25 mouse cellular contexts compared by ENCODE assay signal in genomic region chr1:155596576-155596975, GRCm38 (mm10). TPM values are rescaled to one million over a fixed set of nuclear protein-coding genes. Genes with fewer than 3 reads are reported as not detected.
DNase-seq lines count a peak whose midpoint lies in the region; ATAC-seq and TF ChIP-seq lines count a peak whose summit lies in the region.
"Had no signal": no experiment of that assay in that cellular context is flagged by ENCODE, and none has a peak within 500 bp of the region (broad histone marks: within the 10 kb centered on the region; RNA-seq: fewer than 3 reads in every experiment).

No protein-coding gene starts in this region.

- 94% methylated on average over 3 of the region's 3 CpGs for WGBS in kidney, embryonic 15.5 days
- 56% methylated on average over 3 of the region's 3 CpGs for WGBS in liver, adult 2 months
- 88% methylated on average over 3 of the region's 3 CpGs for WGBS in liver, embryonic 11.5 days

- no peaks in the 10 kb centered on the region for H3K27me3 ChIP-seq in kidney, embryonic 15.5 days
- no peaks in the 10 kb centered on the region for H3K27me3 ChIP-seq in liver, adult 2 months (ENCODE audit: control insufficient read depth, insufficient read depth, low read length)
- no peaks in the 10 kb centered on the region for H3K27me3 ChIP-seq in liver, embryonic 11.5 days (replicated peaks; ENCODE audit: control insufficient read depth, insufficient read depth, low read length)
- H3K27me3 ChIP-seq: CH12.LX; embryonic facial prominence, embryonic 12.5 days; forebrain, embryonic 13.5 days; forebrain, embryonic 15.5 days; Patski had no signal

- ATAC-seq in kidney, embryonic 15.5 days (replicated peaks; ENCODE audit: low FRiP score): no peak
- no peak for ATAC-seq in liver, embryonic 11.5 days (replicated peaks; ENCODE audit: low FRiP score)
- ATAC-seq: activated CD4-positive, CD25-positive, alpha-beta regulatory T cell, adult 4 months; CD4-positive, CD25-positive, alpha-beta regulatory T cell, adult 4 months; forebrain, embryonic 13.5 days; forebrain, embryonic 15.5 days; forebrain, postnatal 0 days; Patski had no signal

- H3K27ac ChIP-seq in kidney, embryonic 15.5 days: no peak overlapping the region
- H3K27ac ChIP-seq in liver, adult 2 months (replicated peaks; ENCODE audit: insufficient read depth, low read depth, low read length): no peak overlapping the region
- H3K27ac ChIP-seq in liver, embryonic 11.5 days (ENCODE audit: low read depth, low read length): no peak overlapping the region
- H3K27ac ChIP-seq: embryonic facial prominence, embryonic 10.5 days; embryonic facial prominence, embryonic 12.5 days; forebrain, embryonic 13.5 days; forebrain, embryonic 15.5 days had no signal

- peak; percentile 11 for DNase-seq in kidney, adult 11 months
- DNase-seq in kidney, postnatal 25 days: no peak
- DNase-seq in kidney, adult 8-10 months: peak; percentile 7 to 43
- peak; percentile 49 for DNase-seq in liver, adult 2 months (ENCODE audit: extremely low read depth, low read depth, low spot score)
- no peak for DNase-seq in liver, embryonic 11.5 days (ENCODE audit: low spot score)
- DNase-seq: adrenal gland, adult 2 months; adrenal gland, postnatal 10 days; adrenal gland, postnatal 25 days; B cell, adult 2 months; cerebellum, adult 11 months; cerebellum, adult 18-20 months; cerebellum, adult 8-10 months; cerebellum, postnatal 10 days; cerebellum, postnatal 25 days; forebrain, postnatal 0 days had no signal

- H3K4me3 ChIP-seq in kidney, embryonic 15.5 days (replicated peaks): no peak overlapping the region
- no peak overlapping the region for H3K4me3 ChIP-seq in liver, adult 2 months (ENCODE audit: insufficient read depth, low read depth, low read length)
- H3K4me3 ChIP-seq in liver, embryonic 11.5 days (ENCODE audit: low read depth, low read length): no peak overlapping the region
- H3K4me3 ChIP-seq: embryonic facial prominence, embryonic 10.5 days; embryonic facial prominence, embryonic 12.5 days; forebrain, embryonic 13.5 days; forebrain, embryonic 15.5 days had no signal

- H3K4me1 ChIP-seq in kidney, embryonic 15.5 days: no peaks in the 10 kb centered on the region
- H3K4me1 ChIP-seq in liver, adult 2 months (ENCODE audit: control insufficient read depth, insufficient read depth, low read length): no peaks in the 10 kb centered on the region; the same call in 1 of the 2 replicates
- no peaks in the 10 kb centered on the region for H3K4me1 ChIP-seq in liver, embryonic 11.5 days (replicated peaks; ENCODE audit: control insufficient read depth, insufficient read depth, low read length)
- H3K4me1 ChIP-seq: embryonic facial prominence, embryonic 10.5 days; embryonic facial prominence, embryonic 12.5 days; forebrain, embryonic 13.5 days; forebrain, embryonic 15.5 days had no signal

- no peak overlapping the region for H3K9ac ChIP-seq in kidney, embryonic 15.5 days
- no peak overlapping the region for H3K9ac ChIP-seq in liver, adult 2 months (ENCODE audit: low read depth, low read length)
- no peak overlapping the region for H3K9ac ChIP-seq in liver, embryonic 11.5 days (ENCODE audit: low read depth, low read length)
- H3K9ac ChIP-seq: embryonic facial prominence, embryonic 12.5 days; forebrain, embryonic 13.5 days; forebrain, embryonic 15.5 days; forebrain, postnatal 0 days had no signal

- no peak for TF ChIP-seq CTCF in liver, adult 2 months (IDR thresholded peaks at IDR 0.05; ENCODE audit: low read depth, low read length)

- H3K36me3 ChIP-seq in kidney, embryonic 15.5 days: no peaks in the 10 kb centered on the region
- H3K36me3 ChIP-seq in liver, adult 2 months (ENCODE audit: control insufficient read depth, insufficient read depth, low read length): no peaks in the 10 kb centered on the region
- no peaks in the 10 kb centered on the region for H3K36me3 ChIP-seq in liver, embryonic 11.5 days (ENCODE audit: control insufficient read depth, insufficient read depth, low read length)
- H3K36me3 ChIP-seq: embryonic facial prominence, embryonic 10.5 days; embryonic facial prominence, embryonic 12.5 days; forebrain, embryonic 15.5 days had no signal

- H3K4me2 ChIP-seq in kidney, embryonic 15.5 days: no peak overlapping the region
- H3K4me2 ChIP-seq in liver, embryonic 11.5 days: no peak overlapping the region
- H3K4me2 ChIP-seq: embryonic facial prominence, embryonic 12.5 days; forebrain, embryonic 13.5 days; forebrain, embryonic 15.5 days had no signal

- no peaks in the 10 kb centered on the region for H3K79me2 ChIP-seq in liver, adult 2 months (ENCODE audit: control insufficient read depth, insufficient read depth, low read length)

- no peaks in the 10 kb centered on the region for H3K9me3 ChIP-seq in kidney, embryonic 15.5 days (replicated peaks)
- no peaks in the 10 kb centered on the region for H3K9me3 ChIP-seq in liver, embryonic 11.5 days (ENCODE audit: control insufficient read depth, low read length)
- H3K9me3 ChIP-seq: embryonic facial prominence, embryonic 10.5 days; embryonic facial prominence, embryonic 12.5 days; forebrain, embryonic 13.5 days; forebrain, embryonic 15.5 days; G1E had no signal

- no peak for TF ChIP-seq POLR2A in liver, adult 2 months (IDR thresholded peaks at IDR 0.05; ENCODE audit: extremely low read depth, insufficient read depth, low read length)

RNA-seq across cellular contexts. Expression of gene Acbd6, which starts 38.7 kb away (rescaled TPM):
- polyA plus RNA-seq in kidney, embryonic 15.5 days (2015; fragmentation: Nextera tagmentation; extraction: Ambion mirVana): 73.5 and 74.3 TPM in 2 replicates
- 14.8 and 19.9 TPM in 2 replicates for total RNA-seq in liver, adult 2 months (2014; rRNA removed)
- polyA plus RNA-seq in liver, adult 2 months (2012; rRNA removed): 71.5 and 79.6 TPM in 2 replicates
- 101 and 106 TPM in 2 replicates for polyA plus RNA-seq in liver, embryonic 11.5 days (2014; fragmentation: Nextera tagmentation; extraction: Ambion mirVana)

Comparison
In these comparisons a context has a peak if more than half of its experiments do, and no peak if none do; other contexts are left out.
1. DNase-seq: peak in kidney, adult 11 months (single experiment), kidney, adult 8-10 months (2 of 2) and liver, adult 2 months (single experiment); none in kidney, postnatal 25 days (0 of 2) and liver, embryonic 11.5 days (single experiment).